Mouse (Mus musculus): ENCODE measurements around the gene Proser3.

Proser3 gene

GRCm38 (mm10) chr7:30581547-30581946 is 29.4 kb upstream of the Proser3 start:
- in situ Hi-C loops (cut with MboI, MseI): no loop called here

DNA sequence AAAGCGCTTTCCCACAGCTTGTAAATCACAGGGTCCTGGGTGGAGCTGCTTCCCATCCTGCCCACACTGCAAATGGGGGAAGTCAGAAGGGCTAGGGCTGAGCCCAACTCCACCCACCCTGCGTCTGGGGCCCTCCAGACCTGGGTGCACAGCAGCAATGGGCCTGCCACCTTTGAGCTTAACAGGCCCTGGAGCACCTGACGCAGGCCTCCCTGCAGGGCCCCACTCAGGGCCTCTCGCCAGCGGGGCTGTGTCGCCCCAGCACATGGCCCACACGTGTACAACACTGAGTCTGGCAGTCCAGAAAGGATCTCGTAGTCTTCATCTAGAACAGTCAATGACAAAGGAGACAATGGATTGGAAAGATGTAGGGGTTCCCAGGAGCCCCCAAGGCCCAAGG is 27.9 kb upstream of the Proser3 start:
- in situ Hi-C loops (cut with MboI, MseI): no loop called here

DNA sequence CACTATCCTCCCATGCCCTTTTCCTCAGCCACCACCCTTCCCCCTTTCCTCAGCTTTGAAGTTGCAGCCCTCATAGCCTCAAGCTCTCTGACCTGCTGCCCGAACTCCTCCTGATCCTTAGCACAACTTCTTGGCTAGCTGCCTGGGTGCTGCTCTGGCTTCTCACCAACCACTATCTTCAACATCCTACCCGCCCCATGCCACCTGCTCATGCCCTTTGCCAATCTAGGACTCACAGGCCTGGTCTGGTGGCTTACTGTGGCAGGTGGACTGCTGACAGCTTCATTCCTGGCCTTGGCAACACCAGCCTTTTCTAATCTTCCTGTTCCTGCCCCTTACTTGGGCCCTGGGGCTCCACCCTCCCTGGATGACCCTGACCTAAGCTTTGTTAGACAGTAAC is 20.9 kb upstream of the Proser3 start:
- in situ Hi-C loops (cut with MboI, MseI): no loop called here

- in situ Hi-C loops (cut with MboI, MseI): no loop called here
These were observed 20.3 kb upstream of the Proser3 start for GRCm38 (mm10) chr7:30572389-30572788.

DNA sequence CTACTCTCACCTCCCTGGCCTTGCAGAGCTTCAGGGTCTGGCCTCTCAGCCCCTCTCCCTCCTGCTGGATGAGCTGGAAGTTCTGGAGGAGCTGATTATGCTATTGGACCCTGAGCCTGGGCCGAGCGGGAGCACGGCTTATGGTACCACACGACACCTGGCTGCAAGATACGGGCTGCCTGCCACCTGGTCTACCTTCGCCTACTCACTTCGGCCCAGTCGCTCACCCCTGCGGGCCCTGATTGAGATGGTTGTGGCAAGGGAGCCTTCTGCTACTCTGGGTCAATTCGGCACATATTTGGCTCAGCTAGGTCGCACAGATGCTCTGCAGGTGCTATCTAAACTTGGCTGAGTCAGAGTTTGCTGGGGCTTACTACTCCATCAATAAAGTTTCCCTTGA is 15.5 kb upstream of the Proser3 start:
- in situ Hi-C loops (cut with MboI, MseI): no loop called here

- in situ Hi-C loops (cut with MboI, MseI): no loop called here
These were observed 13.9 kb upstream of the Proser3 start for GRCm38 (mm10) chr7:30566033-30566432.

GRCm38 (mm10) chr7:30564970-30565571 is 13.0 kb upstream of the Proser3 start, which contains the start of gene Igflr1:
Igflr1 (plus strand) TSS chr7:30565427.
- in situ Hi-C loops (cut with MboI, MseI): no loop called here

- in situ Hi-C loops (cut with MboI, MseI): no loop called here
These were observed 11.8 kb upstream of the Proser3 start for GRCm38 (mm10) chr7:30563906-30564280.

- in situ Hi-C loops (cut with MboI, MseI): no loop called here
These were observed 11.2 kb upstream of the Proser3 start, which contains the start of the genes U2af1l4, Gm49396 and Psenen for GRCm38 (mm10) chr7:30563117-30563905. U2af1l4 (plus strand) TSS chr7:30563301. Gm49396 (plus strand) TSS chr7:30563344. Psenen (minus strand) TSS chr7:30563627.

DNA sequence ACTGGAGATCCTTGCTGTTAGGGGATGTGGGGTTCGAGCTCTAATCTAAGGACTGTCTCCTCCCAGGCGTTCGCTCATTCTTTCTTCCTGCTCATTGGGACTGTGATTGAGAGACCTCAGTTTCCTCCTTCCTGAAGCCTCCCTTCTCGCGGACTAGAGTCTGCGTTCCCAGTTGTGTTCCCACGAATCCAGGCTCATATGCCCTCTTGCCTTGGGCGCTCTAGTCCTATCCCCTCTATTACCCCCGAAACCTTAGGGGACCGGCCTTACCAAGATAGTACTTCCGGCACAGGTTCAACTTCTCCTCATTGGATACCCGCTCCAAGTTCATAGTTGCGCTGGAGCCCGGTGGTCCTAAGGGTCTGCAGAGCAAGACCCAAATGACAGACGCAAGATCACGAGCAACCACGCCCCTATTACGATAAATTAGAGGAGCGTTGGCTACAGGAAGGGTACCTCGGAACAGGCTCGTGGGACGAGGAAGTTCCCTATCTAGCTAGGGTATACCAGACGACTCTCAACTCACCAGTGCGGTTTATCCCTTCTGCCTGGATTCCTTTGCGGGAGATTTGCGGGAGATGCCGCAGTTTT is 10.5 kb upstream of the Proser3 start:
- in situ Hi-C loops (cut with MboI, MseI): no loop called here

GRCm38 (mm10) chr7:30560296-30560695 is 8.2 kb upstream of the Proser3 start:
- in situ Hi-C loops (cut with MboI, MseI): no loop called here

DNA sequence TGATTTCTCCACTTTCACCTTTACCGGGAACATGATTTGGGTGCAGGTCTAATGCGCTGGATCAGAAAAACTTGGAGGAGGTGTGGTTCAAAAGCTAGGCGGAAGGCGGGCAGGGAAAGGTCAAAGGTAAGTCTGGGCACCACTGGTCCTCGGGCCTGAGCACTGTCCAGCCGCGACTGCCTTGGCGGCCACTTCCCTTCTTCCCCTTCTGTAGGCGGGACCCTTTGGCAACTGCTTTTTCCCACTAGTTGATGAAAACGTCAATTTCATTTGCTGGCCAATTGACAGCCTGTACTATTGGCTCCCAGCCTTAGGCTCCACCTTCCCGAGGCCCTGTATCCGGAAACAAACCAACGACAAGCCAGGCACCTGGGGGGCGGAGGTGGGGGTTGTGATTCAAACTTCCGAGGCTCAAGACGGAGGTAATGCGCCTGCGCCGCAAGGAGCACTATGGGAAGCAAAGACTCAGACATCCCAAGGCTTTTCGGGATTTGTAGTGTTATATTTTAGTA is 7.4 kb upstream of the Proser3 start, which contains the start of gene Lin37:
Gene Lin37 (minus strand): TSS at position 396 of the 512 bp plus-strand sequence.
- in situ Hi-C loops (cut with MboI, MseI): no loop called here

DNA sequence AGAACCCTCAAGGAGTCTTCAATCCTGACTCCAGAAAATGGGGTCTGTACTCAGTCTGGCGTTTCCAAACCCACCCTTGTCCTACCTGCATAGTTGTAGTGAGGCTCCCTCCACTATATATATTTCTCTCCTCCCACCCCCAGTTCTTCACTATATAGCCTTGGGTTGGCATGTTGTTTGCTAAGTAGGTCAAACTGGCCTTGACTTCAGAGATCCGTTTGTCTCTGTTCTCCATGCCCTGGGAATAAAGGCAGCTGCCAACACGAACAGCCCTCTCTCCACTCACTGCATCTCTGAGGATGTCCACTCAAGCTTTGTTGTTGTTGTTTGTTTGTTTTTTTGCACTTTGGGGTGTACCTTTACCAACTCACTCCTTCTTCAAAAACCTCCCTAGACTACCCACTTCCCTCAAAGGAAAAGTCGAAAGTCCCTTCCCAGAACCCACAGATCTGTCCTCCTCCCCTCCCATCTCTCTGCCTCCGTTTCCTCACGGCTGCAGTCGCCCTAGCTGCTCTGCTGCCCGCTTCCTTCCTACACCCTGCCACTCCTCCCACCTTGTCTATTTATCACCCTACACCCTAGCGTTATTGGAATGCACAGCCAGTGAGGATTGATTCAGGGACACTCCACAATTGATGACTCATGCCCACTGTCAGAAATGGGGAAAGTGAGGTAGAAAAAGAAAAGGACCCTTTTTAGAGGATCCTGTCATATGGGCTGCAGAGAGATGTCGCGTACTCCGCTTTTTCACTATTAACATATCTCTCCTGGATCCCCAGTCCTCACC is 6.8 kb upstream of the Proser3 start:
- in situ Hi-C loops (cut with MboI, MseI): no loop called here

DNA sequence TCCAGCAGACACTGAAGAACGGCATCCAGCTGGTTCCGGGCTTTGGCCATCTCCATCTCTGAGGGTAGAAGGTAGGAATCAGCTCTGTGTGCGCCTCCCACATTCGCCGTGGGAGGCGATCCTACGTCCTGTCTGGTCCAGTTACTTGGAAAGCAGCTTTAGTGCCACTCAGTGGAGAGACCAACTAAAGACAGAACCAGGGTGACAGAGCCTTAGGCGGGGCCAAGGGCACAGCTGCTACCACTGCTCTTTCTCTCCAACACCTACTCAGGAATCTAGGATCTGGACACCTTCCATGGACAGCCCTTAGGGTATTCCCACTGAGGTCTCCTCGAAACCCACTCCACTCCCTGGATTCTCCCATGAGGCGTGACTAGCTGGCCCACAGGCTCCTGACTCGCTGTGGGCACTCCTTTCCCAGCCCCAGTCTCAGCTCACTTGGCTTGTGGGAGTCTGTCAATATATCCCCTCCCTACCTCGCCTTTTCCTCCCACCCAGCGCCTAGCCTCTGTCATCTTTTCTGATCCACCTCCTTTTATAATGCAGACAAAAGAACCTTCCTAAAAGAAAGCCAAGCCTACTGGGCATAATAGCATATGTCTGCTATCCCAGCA is 5.9 kb upstream of the Proser3 start:
- in situ Hi-C loops (cut with MboI, MseI): no loop called here

- in situ Hi-C loops (cut with MboI, MseI): no loop called here
These were observed 4.9 kb upstream of the Proser3 start for GRCm38 (mm10) chr7:30556894-30557536.

DNA sequence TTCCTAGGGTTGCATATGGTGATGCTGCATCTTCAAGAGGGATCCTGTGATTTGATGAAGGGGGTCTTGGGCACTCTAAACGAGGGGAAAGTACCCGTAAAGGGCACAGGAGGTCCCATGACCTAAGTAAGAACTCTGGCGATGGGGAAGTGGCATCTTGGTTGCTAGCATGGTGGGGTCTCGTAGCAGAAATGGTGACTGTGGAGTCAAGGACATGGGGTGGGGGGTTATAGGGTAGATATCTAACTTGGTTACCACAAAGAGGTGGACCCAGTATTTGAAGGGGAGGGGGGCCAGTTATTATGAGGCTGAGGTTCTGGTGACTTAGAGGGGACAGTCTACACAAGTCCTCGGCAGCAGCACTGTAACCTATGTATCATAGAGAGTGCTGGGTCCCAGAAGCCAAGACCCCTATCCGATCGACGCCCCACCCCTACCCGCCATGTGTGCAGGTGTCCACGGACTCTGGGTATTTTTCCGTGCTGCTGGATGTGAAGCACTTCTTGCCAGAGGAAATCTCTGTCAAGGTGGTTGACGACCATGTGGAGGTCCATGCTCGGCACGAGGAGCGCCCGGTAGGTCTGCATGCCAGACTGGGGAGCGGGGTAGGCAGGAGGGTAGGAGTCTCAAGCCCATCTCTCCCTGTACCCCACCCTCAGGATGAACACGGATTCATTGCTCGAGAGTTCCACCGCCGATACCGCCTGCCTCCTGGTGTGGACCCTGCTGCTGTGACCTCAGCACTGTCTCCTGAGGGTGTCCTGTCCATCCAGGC is 1.9 kb upstream of the Proser3 start:
- in situ Hi-C loops (cut with MboI, MseI): no loop called here

- in situ Hi-C loops (cut with MboI, MseI): no loop called here
These were observed 1.0 kb upstream of the Proser3 start for GRCm38 (mm10) chr7:30553021-30553589.

DNA sequence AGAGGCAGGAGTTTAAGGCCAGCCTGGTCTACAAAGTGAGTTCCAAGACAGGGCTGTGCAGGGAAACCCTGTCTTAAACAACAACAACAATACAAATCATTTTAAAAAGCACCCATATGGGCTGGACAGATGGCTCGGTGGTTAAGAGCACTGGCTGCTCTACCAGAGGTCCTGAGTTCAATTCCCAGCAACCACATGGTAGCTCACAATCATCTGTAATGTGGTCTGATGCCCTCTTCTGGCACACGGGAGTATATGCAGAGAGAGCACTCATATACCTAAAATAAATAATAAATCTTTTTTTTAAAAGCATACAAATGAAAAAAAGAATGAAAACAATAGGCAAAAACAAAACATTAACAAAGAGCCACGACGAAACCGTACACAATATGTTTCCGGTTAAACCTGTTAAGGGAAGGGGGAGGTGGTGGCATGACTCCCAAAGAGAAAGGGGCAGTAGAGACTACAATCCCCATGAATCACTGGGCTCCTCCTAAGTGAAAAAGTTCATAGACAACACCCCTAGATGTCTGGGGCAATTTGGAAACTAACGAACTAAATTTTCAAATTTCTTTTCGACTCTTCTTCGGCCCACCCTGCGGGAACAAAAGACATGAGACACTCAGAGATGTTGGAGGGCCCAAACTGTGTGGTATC is 526 bp downstream of the Proser3 start:
- in situ Hi-C loops (cut with MboI, MseI): no loop called here

GRCm38 (mm10) chr7:30550603-30551002 is 1.5 kb downstream of the Proser3 start:
- in situ Hi-C loops (cut with MboI, MseI): no loop called here

Measured in T-helper 1 cell (primary cell).